Mouse (Mus musculus): ENCODE data around the gene Nudt7.

DNA sequence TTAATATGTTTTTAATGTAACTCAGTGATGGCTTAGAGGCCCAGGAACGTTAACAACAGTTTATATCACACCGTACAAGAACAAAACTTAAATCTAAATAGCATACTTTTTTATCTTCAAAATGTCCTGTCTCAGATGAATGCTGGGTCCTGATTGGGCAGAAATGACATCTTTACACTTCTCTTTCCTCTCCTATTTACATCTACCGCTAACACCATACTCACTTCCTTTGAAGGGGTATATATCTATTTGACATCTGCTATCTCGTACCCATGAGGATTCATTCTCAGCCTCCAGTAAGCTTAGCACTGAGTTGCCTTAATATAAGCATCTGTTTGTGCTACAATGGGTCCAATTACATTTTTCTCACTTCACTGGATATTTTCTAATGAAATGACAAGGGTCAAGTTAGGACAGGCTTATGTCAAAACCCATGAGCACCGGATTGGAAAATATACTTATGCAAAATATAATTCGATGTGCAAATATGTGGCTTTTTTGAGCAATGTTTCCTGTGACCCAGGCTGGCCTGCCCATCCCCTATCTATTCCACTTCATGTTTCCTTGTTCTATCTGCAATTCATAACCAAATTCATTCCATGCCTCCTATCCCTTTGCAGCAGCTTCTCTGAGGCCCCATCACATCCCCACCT is 31.2 kb downstream of the Nudt7 start:
- TF ChIP-seq CTCF (IDR thresholded peaks at IDR 0.05), result no peak
- TF ChIP-seq EP300 (IDR thresholded peaks at IDR 0.05), result no peak

Measured in lung, postnatal 0 days (tissue).